Mouse (Mus musculus): Measurements from ENCODE around the gene Evc2. TPM values are rescaled to one million over a fixed set of nuclear protein-coding genes. Genes with fewer than 3 reads are reported as not detected.

The Evc2 gene
- total RNA-seq, 2 experiments from 2014 or later: 25.0 to 30.4 TPM

- no peak for DNase-seq (ENCODE audit: low spot score in 2 of 2)
These were observed 130.7 kb downstream of the Evc2 start for GRCm38 (mm10) chr5:37469031-37469430.

GRCm38 (mm10) chr5:37471584-37471983 lies 133.3 kb downstream of the Evc2 start:
- DNase-seq (ENCODE audit: low spot score in 2 of 2): no peak

GRCm38 (mm10) chr5:37472025-37472608 lies 133.8 kb downstream of the Evc2 start:
- no peak for DNase-seq (ENCODE audit: low spot score in 2 of 2)

Other genes starting within 250 kb of the Evc2 start
- gene Crmp1, start 96.6 kb upstream of the Evc2 start, total RNA-seq (2021): 10 to 100 TPM; 34.1 to 41.3 TPM
- gene Evc, start 1.6 kb upstream of the Evc2 start, total RNA-seq (2021): 10 to 100 TPM; 21.0 to 23.9 TPM

Measured in adrenal gland, postnatal 4 days (tissue).